Mouse (Mus musculus) fat pad, adult 2 months (tissue): Measurements from ENCODE around the gene Fam13c.

ENCODE experiments used
- DNase-seq: peaks from one replicate; pipeline ENCODE4 v3.0.0-alpha.2; 2011; ENCODE audit warnings: low read depth, low spot score; ENCODE audit errors: extremely low read depth

Gene Fam13c

GRCm38 (mm10) chr10:70458574-70459263 is 18.4 kb downstream of the Fam13c start:
- DNase-seq, result no peak

- no peak for DNase-seq
Observed at GRCm38 (mm10) chr10:70465638-70466037, 25.4 kb downstream of the Fam13c start.

DNA sequence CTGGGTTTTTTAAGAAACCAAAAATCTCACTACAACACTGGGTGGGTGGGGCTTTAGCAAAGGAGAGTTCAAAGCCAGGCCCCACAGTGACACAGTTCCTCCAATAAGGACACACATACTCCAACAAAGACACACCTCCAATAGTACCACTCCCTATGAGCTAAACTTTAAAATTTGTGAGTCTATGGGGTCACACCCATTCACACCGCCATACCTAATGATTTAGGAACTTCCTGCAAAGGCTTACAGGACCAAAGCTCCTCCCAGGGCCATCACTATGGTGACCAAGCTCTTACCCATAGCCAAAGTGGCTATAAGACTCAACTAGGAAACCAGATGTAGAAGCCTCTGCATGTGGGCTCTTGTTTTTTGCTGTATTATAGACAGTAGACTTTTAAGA is 30.6 kb downstream of the Fam13c start:
- DNase-seq, result no peak

DNA sequence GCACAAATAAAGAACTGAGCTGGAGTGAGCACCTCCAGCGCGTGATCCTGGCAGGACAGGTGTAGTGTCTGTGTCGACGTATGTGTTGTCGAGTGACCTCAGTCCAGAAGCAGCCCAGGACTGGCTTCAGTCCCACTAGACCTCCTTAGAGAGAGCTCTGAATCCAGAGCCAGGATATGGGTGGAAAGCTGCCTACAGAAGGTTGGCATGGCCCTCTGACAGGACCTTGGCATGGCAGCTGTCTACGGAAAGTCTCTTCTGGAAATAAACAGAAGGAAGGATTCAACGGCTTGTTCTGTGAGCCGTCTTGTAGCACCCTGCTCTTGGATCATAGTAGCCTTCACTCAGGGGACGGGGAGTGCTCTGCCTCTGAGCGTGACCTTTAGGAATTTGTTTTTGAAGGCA is 37.5 kb downstream of the Fam13c start:
- no peak for DNase-seq

- DNase-seq, result no peak
Observed at GRCm38 (mm10) chr10:70483736-70484135, 43.5 kb downstream of the Fam13c start.

GRCm38 (mm10) chr10:70484568-70485286 is 44.4 kb downstream of the Fam13c start:
- no peak for DNase-seq

DNA sequence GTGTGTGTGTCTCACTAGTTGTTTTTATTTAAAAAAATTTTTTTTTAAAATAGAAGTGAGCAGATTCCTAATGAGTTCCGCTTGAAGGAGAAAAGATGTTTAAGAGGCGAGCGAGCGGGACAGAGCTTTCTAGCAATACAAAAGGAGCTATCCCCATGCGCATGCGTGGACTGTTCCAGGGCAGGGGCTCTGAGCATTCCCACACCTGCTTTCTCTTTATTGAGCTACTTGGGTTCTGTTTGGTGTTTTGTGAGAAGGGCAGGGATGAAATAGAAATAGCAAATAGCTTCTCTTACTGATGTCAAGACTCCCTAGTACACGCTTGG is 45.0 kb downstream of the Fam13c start:
- no peak for DNase-seq

DNA sequence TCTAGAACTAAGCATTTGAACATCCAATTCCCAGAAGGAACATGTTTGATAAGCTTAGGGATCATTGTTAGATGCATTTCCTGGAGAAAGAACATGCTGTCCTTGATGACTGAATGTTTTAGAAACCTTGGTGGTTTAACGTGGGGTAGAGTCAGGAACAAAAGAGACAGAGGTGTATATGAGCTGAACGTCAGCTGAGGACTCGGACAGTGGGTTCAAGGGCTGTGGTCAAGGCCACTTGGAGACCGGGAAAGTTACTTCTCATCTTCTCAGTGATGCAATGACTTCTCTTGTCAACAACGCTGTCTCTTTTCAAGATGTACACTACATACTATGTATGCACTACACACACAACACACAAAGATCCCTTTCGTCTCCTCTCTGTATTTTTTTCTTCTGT is 46.4 kb downstream of the Fam13c start:
- no peak for DNase-seq

GRCm38 (mm10) chr10:70493891-70494290 is 53.6 kb downstream of the Fam13c start:
- DNase-seq, result no peak

DNA sequence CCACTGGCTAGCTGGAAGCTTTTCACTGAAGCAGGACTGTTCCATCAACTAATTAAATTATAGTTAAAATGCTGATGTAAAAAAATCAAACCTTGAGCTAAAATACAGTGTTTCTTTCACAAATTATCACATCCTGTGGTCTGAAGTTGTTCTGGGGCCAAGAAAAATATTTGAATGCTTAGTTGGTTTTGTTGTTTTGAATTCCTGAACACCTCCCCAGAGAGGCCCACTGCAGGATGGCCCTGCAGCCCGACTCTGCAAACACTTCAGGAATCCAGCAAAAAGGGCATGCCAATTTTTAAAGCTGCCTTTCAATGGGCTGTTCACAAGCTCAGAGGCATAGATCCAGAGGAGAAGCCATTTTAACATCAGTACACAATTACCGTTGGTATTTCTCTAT is 54.2 kb downstream of the Fam13c start:
- DNase-seq, result no peak

GRCm38 (mm10) chr10:70495106-70496104 is 55.1 kb downstream of the Fam13c start:
- DNase-seq, result no peak

DNA sequence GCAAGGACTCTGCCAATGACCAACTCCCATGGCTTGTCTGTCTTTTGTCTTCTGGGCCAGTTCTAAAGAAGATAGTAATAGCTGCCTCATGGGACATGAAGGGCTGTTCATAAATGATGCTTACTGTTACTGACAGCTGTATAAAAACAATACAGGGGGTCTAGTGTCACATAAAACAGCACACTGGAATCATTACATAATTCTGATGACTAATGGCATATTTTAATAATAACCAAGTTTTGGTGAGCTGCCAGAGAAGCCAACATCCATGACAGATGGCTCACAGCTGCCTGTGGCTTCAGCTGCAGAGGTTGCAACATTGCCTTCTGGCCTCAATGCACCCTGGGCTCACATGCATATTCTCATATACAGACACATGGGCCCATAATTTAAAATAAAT is 56.7 kb downstream of the Fam13c start:
- no peak for DNase-seq

DNA sequence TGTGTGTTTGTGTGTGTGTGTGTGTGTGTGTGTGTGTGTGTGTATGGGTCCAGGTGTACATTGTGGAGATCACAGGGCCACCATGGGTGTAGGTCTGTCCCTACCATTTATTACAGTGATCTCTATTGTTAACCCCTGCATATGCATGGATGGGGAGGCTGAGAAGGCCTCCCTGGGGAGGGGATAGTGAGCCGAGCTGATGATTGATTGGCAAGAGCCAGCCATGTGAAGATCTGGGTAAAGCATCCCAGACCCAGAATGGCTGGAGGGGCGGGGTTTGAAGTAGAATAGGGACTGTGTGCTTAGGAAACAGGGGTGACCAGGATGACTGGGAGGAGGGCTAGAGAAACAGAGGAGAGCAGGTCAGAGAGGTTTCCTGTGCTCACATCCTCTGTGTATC is 58.0 kb downstream of the Fam13c start:
- no peak for DNase-seq

- no peak for DNase-seq
Observed at GRCm38 (mm10) chr10:70499246-70499645, 59.0 kb downstream of the Fam13c start.

- DNase-seq, result no peak
Observed at GRCm38 (mm10) chr10:70504871-70505270, 64.6 kb downstream of the Fam13c start.

- DNase-seq, result no peak
Observed at GRCm38 (mm10) chr10:70505395-70505794, 65.1 kb downstream of the Fam13c start.

DNA sequence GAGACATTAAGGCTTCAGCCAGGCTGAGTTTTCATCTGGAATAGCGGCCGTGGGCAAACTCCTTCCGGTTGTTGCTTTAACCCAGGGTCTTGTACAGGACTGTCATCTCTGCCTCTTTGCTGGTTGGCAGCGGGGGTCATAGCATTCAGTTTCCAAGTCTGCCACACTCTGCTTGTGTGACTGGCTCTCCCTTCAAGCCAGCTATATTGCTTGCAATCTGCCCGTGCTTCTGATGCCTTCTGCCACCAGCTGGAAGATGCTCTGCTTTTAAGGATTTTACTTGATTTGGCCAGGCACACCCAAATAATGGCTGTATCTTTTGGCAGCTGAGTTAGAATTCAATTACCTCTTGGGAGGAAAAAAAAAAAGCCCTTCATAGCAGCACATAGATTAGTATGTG is 65.6 kb downstream of the Fam13c start:
- DNase-seq, result no peak

GRCm38 (mm10) chr10:70506499-70507168 is 66.4 kb downstream of the Fam13c start:
- no peak for DNase-seq

DNA sequence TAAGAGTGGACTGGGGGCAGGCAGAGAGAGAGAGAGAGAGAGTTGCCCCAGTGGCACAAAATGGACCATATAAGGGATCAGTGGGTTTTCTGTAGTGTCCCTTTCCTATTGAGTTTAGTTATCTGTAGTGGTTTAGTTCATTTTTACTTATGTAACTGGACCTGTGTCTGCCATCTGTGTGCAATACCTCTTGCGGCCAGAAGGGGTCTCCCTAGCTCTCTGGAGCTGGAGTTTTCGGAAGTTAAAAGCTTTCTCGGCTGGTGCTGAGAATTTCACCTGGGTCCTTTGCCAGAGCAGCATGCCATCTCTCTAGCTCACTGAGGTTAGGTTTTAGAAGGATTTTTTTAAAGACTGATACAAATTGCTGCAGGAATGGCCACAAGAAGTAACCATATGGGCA is 67.6 kb downstream of the Fam13c start:
- DNase-seq, result no peak

GRCm38 (mm10) chr10:70514848-70515247 is 74.6 kb downstream of the Fam13c start:
- DNase-seq, result no peak

DNA sequence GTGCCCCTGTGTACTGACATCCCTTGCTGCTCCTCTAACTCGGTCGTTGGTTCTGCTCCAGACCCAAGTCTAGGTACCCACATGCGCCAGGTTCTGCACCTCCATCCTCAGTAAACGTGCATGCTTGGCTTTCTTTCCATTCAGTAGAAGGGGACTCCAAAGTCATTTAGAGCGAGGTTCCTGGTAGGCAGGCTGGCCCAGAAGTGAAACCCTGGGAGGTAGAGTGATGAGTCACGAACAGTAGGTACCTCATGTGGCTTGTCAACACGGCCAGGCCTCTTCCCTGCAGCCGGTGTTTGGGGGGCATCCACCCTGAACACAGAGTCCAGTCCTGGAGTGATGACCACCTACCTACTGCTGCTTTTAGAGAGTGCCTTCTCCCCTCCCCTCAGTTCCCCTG is 76.4 kb downstream of the Fam13c start:
- no peak for DNase-seq
